Mouse (Mus musculus) liver, embryonic 14.5 days (tissue): ENCODE data around the gene Ceacam19.

Experiments used
- CTCF ChIP-seq: IDR thresholded peaks from 2 replicates; pipeline ENCODE4 v1.5.1; 2016; ENCODE audit warnings: antibody characterized with exemption, low read depth, control low read depth
- EP300 ChIP-seq: IDR thresholded peaks from 2 replicates; pipeline ENCODE4 v1.6.1; 2016; ENCODE audit warnings: antibody characterized with exemption, low read depth

- no peak for TF ChIP-seq CTCF
- TF ChIP-seq EP300 = no peak
Observed at GRCm38 (mm10) chr7:19841686-19842413, 45.9 kb downstream of the Ceacam19 start.
